Mouse (Mus musculus) lung, embryonic 14.5 days (tissue): ENCODE results near the gene Lmx1b. TPM values are rescaled to one million over a fixed set of nuclear protein-coding genes. Genes with fewer than 3 reads are reported as not detected.

Experiments used
- ATAC-seq: fragments of 200-750 bp; cut with Nextera tagmentation; 2 replicates; pipeline ENCODE4 v1.8.0; 2017; ENCODE audit warnings: mild to moderate bottlenecking, moderate TSS enrichment, moderate library complexity; ENCODE audit not compliant: insufficient read depth
- DNase-seq: peaks from one replicate; pipeline ENCODE4 v3.0.0-alpha.2; 2015
- H3K27ac ChIP-seq: fragments of 300-500 bp; sonication (generic); 2 replicates; pipeline ENCODE4 v1.5.1; 2014; ENCODE audit warnings: low read depth, mild to moderate bottlenecking, moderate library complexity
- H3K27me3 ChIP-seq: fragments of 300-500 bp; sonication (generic); 2 replicates; pipeline ENCODE4 v1.6.1; 2014; ENCODE audit warnings: low read length, control low read depth; ENCODE audit not compliant: insufficient read depth
- H3K36me3 ChIP-seq: fragments of 300-500 bp; sonication (generic); 2 replicates; pipeline ENCODE4 v1.6.1; 2014; ENCODE audit warnings: control low read depth; ENCODE audit not compliant: insufficient read depth
- H3K4me1 ChIP-seq: fragments of 300-500 bp; sonication (generic); 2 replicates; pipeline ENCODE4 v1.6.1; 2014; ENCODE audit warnings: antibody characterized with exemption, control low read depth; ENCODE audit not compliant: insufficient read depth
- H3K4me2 ChIP-seq: fragments of 300-500 bp; sonication (generic); 2 replicates; pipeline ENCODE4 v1.6.1; 2014; ENCODE audit warnings: mild to moderate bottlenecking
- H3K4me3 ChIP-seq: fragments of 300-500 bp; sonication (generic); 2 replicates; pipeline ENCODE4 v1.5.1; 2014; ENCODE audit warnings: low read depth, low read length
- H3K9ac ChIP-seq: fragments of 300-500 bp; sonication (generic); 2 replicates; pipeline ENCODE4 v1.6.1; 2014
- H3K9me3 ChIP-seq: fragments of 300-500 bp; sonication (generic); 2 replicates; pipeline ENCODE4 v1.6.1; 2016; ENCODE audit warnings: low read depth, low read length, control low read depth
- CTCF ChIP-seq: IDR thresholded peaks from 2 replicates; pipeline ENCODE4 v1.5.1; 2016; ENCODE audit warnings: antibody characterized with exemption, low read depth
- WGBS: fragments of 180-500 bp; shearing (Covaris S2); extraction: QIAGEN DNeasy Blood & Tissue Kit; methylation state at CpG from one replicate; pipeline ENCODE4 v1.1.7; 2014; 5-methylcytosine and 5-hydroxymethylcytosine counted together
- polyA plus RNA-seq: library from polyadenylated mRNA; unstranded; fragments of >200 nt; fragmentation: Nextera tagmentation; extraction: Ambion mirVana; gene quantifications from 2 replicates; pipeline ENCODE4 v1.2.1, GENCODE M21; 2014

Gene Lmx1b
- 0.09 TPM in 1 of 2 replicates, not detected in the other for polyA plus RNA-seq

DNA sequence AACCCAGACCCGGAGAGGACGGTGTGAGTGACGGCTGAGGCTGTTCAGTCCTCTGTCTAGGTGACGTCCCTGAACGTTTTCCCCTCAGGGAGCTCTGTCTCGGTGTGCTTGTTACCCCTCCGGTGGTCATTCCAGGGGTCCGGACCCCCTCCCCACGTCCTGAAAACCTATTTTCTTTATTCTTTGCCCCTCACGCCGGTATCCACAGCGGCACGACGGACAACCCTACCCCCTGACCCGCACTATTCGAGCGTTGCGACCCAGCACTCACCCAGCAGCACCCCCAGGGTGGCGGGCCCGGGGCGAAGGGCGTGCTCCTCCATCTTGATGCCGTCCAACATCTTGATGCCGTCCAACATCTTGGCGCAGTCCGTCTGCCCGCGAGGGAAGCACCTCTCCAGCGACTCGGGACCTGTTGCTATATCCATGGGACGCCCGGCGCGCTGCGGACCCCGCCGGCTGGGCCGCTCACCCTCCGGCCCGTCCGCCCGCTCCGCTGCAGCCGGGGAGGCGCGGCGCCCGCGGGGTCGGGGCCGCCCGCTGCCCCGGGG lies at the start of gene Lmx1b:
Gene Lmx1b (minus strand): TSS at position 341 of the 551 bp plus-strand sequence.
- no peak for TF ChIP-seq CTCF
- H3K9ac ChIP-seq, result no peak within 1 kb of the TSS; the same call in 1 of the 2 replicates
- peaks cover 98% of the 10 kb centered on the region for H3K27me3 ChIP-seq
- peak within 1 kb of the TSS; percentile 39 for H3K4me3 ChIP-seq
- ATAC-seq, result no peak
- no peak for DNase-seq
- no peak within 1 kb of the TSS for H3K27ac ChIP-seq
- H3K36me3 ChIP-seq, result no peaks in the 10 kb centered on the region
- H3K9me3 ChIP-seq, result no peaks in the 10 kb centered on the region
- peak within 1 kb of the TSS; percentile 71 for H3K4me2 ChIP-seq
- WGBS, result 2% methylated on average over 53 of the region's 53 CpGs
- no peaks in the 10 kb centered on the region for H3K4me1 ChIP-seq

DNA sequence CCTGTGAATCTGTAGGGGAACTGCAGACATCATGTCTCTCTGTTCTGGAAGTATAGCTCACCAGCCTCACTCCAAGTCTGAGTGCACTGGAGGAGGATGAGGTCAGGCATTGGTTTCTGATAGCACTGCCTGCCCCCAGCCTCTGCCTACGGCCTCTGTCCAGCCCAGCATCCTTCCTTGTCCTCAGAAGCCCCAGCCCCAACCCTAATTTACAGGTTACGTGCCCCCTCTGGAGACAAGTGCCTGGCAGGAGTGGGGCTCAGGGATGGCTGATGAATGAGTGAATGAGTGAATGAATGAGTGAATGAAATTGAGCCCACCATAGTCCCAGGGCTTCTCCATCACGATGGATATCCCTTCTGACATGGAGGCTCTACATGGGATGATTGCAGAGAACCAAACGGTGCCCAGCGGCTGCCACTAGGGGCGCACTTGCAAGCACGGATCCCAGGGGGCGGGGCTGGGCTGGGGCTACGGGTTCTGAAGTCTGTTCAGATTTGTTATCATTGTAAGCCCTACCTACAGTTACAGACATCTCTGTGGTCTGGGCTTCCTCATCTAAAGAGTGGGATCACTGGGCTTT lies 49.7 kb upstream of the Lmx1b start:
- Histone ChIP-seq H3K27me3 (peaks cover 8% of the 10 kb centered on the region; the same call in 1 of the 2 replicates), H3K4me1 (no peaks in the 10 kb centered on the region), H3K4me3 (no peak overlapping the region), H3K4me2 (no peak overlapping the region), H3K36me3 (no peaks in the 10 kb centered on the region), H3K9ac (no peak overlapping the region), H3K9me3 (no peaks in the 10 kb centered on the region), H3K27ac (no peak overlapping the region)
- DNase-seq (peak; percentile 62), ATAC-seq (peak; percentile 21; the same call in 1 of the 2 replicates)
- TF ChIP-seq CTCF, result peak; percentile 81
- WGBS, result 19% methylated on average over 9 of the region's 9 CpGs

DNA sequence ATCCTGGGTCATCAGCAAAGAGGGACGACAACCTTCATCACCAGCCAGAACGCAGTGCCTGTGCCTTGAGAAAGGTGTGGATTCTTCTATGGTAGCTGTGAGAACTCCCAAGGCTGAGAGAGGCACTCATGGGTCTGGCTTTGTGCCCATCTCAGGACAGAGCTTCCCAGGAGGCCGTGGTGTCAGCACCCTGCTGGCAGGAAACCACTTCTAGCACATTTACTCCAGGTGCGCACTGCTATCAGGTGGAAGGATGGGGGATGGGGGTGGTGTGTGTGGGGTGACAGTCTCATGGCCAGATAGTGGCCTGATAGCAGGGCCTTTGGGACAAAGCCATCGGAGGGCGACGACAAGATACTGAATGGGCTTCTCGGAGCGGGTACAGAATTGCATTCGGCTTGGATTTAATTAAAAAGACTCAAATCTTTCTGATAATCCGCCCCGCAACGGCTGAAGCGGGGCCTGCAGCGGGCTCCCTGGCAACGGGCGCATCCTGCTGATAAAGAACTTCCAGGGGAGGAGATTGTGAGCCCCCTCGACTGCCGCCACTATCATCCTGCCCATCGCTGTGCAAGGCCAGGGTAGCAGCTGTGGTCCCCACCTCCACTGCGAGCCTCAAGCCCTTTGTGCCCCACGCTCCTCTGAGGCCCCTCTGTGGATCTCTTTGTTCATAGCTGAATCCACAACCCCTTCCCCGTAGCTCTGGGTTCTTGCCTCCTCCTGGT lies 49.0 kb upstream of the Lmx1b start:
- Histone ChIP-seq H3K27ac (no peak overlapping the region), H3K36me3 (no peaks in the 10 kb centered on the region), H3K9me3 (no peaks in the 10 kb centered on the region), H3K9ac (no peak overlapping the region), H3K27me3 (peaks cover 8% of the 10 kb centered on the region; the same call in 1 of the 2 replicates), H3K4me1 (no peaks in the 10 kb centered on the region), H3K4me3 (no peak overlapping the region), H3K4me2 (no peak overlapping the region)
- TF ChIP-seq CTCF, result no peak
- ATAC-seq (no peak), DNase-seq (no peak)
- 42% methylated on average over 23 of the region's 23 CpGs for WGBS

DNA sequence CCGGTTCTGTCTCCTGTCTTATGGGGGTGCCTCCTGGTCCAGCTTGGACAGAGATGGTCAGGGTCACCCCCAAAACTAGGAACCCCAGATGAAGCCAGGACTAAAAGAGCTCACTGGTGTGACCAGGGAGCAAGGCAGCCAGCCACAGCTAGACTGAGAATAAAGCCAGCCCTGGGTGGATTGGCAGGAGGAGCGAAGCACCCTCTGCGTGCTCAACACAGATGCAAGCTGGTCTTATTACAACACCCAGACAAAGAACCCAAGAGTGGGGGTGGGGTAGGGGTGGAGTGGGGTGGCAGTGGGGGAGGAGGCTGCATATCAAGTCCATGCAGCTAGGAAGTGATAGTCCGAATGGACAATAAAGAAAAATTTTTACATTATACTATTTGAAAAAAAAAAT lies 43.3 kb upstream of the Lmx1b start:
- no peaks in the 10 kb centered on the region for H3K36me3 ChIP-seq
- no peak overlapping the region for H3K9ac ChIP-seq
- ATAC-seq (no peak), DNase-seq (no peak)
- H3K4me1 ChIP-seq, result no peaks in the 10 kb centered on the region
- H3K4me3 ChIP-seq, result no peak overlapping the region
- no peak overlapping the region for H3K4me2 ChIP-seq
- H3K9me3 ChIP-seq, result no peaks in the 10 kb centered on the region
- no peak overlapping the region for H3K27ac ChIP-seq
- WGBS, result 66% methylated on average over 4 of the region's 4 CpGs
- TF ChIP-seq CTCF, result no peak
- peaks cover 5% of the 10 kb centered on the region; the same call in 1 of the 2 replicates for H3K27me3 ChIP-seq

DNA sequence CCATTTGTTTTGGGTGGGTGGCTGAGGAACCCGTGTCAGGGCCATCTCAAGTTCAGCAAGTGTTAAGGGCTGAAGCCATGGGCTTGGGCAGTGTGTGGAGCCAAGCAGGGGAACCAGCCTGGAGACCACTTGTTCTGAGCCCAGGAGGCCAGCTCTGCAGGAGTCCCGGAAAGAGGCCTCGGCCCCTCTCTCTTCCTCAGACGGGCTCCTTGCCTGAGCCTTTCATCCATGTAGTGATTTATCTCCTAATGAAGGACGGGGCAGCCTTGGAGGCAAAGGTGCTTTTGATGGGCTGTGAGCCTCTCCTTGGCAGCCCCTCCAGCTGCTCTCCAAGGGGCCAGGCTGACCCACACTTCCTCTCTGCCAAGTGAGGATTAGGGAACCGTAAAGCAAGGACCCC lies 42.8 kb upstream of the Lmx1b start:
- H3K4me3 ChIP-seq, result no peak overlapping the region
- DNase-seq (no peak), ATAC-seq (no peak)
- 13% methylated on average over 6 of the region's 6 CpGs for WGBS
- TF ChIP-seq CTCF, result no peak
- no peaks in the 10 kb centered on the region for H3K9me3 ChIP-seq
- no peaks in the 10 kb centered on the region for H3K36me3 ChIP-seq
- H3K4me1 ChIP-seq, result no peaks in the 10 kb centered on the region
- no peak overlapping the region for H3K4me2 ChIP-seq
- no peaks in the 10 kb centered on the region for H3K27me3 ChIP-seq
- H3K27ac ChIP-seq, result no peak overlapping the region
- no peak overlapping the region for H3K9ac ChIP-seq

DNA sequence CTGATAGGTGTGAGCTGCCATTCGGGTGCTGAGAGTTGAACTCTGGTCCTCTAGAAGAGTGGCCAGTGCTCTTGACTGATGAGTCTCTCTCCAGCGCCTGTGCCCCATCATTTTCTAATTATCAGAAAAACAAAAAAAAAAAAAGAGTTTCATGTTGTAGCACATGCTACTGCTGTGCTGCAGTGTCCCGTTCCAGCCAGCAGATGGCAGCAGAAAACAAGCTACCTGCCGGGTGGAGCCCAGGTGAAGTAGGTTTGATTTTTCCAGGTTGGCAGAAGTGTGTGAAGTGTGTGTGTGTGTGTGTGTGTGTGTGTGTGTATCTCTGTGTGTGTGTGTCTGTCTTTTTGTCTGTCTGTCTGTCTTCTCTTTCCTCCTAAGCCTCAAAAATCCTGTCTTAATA lies 41.9 kb upstream of the Lmx1b start:
- peak; percentile 96 for TF ChIP-seq CTCF
- DNase-seq (peak; percentile 82), ATAC-seq (no peak)
- no peak overlapping the region for H3K9ac ChIP-seq
- no peaks in the 10 kb centered on the region for H3K27me3 ChIP-seq
- H3K9me3 ChIP-seq, result no peaks in the 10 kb centered on the region
- H3K27ac ChIP-seq, result no peak overlapping the region
- no peaks in the 10 kb centered on the region for H3K36me3 ChIP-seq
- WGBS, result 4% methylated on average over 4 of the region's 4 CpGs
- no peak overlapping the region for H3K4me3 ChIP-seq
- no peak overlapping the region for H3K4me2 ChIP-seq
- H3K4me1 ChIP-seq, result no peaks in the 10 kb centered on the region

DNA sequence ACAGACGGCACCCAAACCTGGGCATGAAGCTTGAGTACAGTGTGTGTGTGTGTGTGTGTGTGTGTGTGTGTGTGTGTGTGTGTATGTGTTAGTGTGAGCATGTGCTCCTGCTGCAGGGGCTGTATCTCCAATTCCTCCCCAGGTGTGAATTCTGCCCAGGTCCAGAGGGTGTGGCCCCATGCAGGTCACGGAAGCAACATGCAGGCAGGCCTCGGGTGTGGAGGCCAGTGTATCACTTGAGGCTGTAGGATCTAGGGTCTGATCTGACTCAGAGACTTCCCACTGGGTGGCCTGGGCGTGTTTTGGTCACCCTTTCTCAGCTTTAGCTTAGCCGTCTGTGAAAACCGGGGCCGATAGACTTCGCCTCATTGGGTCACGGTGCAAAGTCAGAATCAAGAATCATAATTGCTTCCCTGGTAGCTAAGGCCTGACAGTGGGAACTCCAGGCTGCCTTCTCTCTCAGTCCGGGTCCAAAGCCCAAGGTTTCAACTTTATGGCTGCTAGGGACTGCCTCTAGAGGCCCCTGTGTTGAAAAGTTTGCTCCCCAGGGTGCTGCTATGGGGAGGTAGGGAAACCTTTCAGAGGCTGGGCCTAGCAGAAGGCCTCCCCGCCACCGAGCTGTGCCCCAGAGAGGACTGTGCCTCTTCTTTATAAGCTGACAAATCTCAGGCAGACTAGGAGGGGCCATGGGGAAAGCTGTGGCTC lies 38.8 kb upstream of the Lmx1b start:
- Histone ChIP-seq H3K27me3 (no peaks in the 10 kb centered on the region), H3K9me3 (no peaks in the 10 kb centered on the region), H3K4me3 (no peak overlapping the region), H3K9ac (no peak overlapping the region), H3K36me3 (no peaks in the 10 kb centered on the region), H3K27ac (no peak overlapping the region), H3K4me1 (no peaks in the 10 kb centered on the region), H3K4me2 (no peak overlapping the region)
- TF ChIP-seq CTCF, result no peak
- no peak for ATAC-seq
- WGBS, result 77% methylated on average over 12 of the region's 12 CpGs
- DNase-seq, result no peak
